Mouse (Mus musculus) intestine, embryonic 14.5 days (tissue): ENCODE data around the gene Vezf1. TPM values are rescaled to one million over a fixed set of nuclear protein-coding genes. Genes with fewer than 3 reads are reported as not detected.

ENCODE experiments used
- ATAC-seq: fragments of 200-750 bp; cut with Nextera tagmentation; replicated peaks from 2 replicates; pipeline ENCODE4 v1.8.0; 2017; ENCODE audit warnings: low read depth, moderate number of reproducible peaks, moderate TSS enrichment, moderate library complexity; ENCODE audit not compliant: low FRiP score, low TSS enrichment
- DNase-seq: peaks from one replicate; pipeline ENCODE4 v3.0.0-alpha.2; 2018; ENCODE audit warnings: low spot score
- H3K27ac ChIP-seq: fragments of 300-500 bp; sonication (generic); 2 replicates; pipeline ENCODE4 v1.5.1; 2014; ENCODE audit warnings: low read depth, mild to moderate bottlenecking, control low read depth
- H3K27me3 ChIP-seq: fragments of 300-500 bp; sonication (generic); replicated peaks from 2 replicates; pipeline ENCODE4 v1.6.1; 2014; ENCODE audit warnings: low read length, control low read depth; ENCODE audit not compliant: control insufficient read depth, insufficient read depth
- H3K36me3 ChIP-seq: fragments of 300-500 bp; sonication (generic); 2 replicates; pipeline ENCODE4 v1.6.1; 2014; ENCODE audit warnings: low read length, control low read depth; ENCODE audit not compliant: control insufficient read depth, insufficient read depth
- H3K4me1 ChIP-seq: fragments of 300-500 bp; sonication (generic); replicated peaks from 2 replicates; pipeline ENCODE4 v1.6.1; 2014; ENCODE audit warnings: low read length, control low read depth, mixed read lengths; ENCODE audit not compliant: control insufficient read depth, insufficient read depth
- H3K4me2 ChIP-seq: fragments of 300-500 bp; sonication (generic); 2 replicates; pipeline ENCODE4 v1.6.1; 2014; ENCODE audit warnings: low read length
- H3K4me3 ChIP-seq: fragments of 300-500 bp; sonication (generic); 2 replicates; pipeline ENCODE4 v1.5.1; 2014; ENCODE audit warnings: low read depth, low read length, control low read depth, mixed read lengths
- H3K9ac ChIP-seq: fragments of 300-500 bp; sonication (generic); 2 replicates; pipeline ENCODE4 v1.6.1; 2014; ENCODE audit warnings: mild to moderate bottlenecking, low read length
- H3K9me3 ChIP-seq: fragments of 300-500 bp; sonication (generic); 2 replicates; pipeline ENCODE4 v1.6.1; 2016; ENCODE audit warnings: low read length, control low read depth; ENCODE audit not compliant: control insufficient read depth
- WGBS: fragments of 180-500 bp; shearing (Covaris S2); extraction: QIAGEN DNeasy Blood & Tissue Kit; methylation state at CpG from one replicate; pipeline ENCODE4 v1.1.7; 2014; 5-methylcytosine and 5-hydroxymethylcytosine counted together
- polyA plus RNA-seq: library from polyadenylated mRNA; unstranded; fragments of >200 nt; fragmentation: Nextera tagmentation; extraction: Ambion mirVana; gene quantifications from 2 replicates; pipeline ENCODE4 v1.2.1, GENCODE M21; 2014

The Vezf1 gene
- polyA plus RNA-seq, 1 experiment from 2014 or later: 40.0 TPM

DNA sequence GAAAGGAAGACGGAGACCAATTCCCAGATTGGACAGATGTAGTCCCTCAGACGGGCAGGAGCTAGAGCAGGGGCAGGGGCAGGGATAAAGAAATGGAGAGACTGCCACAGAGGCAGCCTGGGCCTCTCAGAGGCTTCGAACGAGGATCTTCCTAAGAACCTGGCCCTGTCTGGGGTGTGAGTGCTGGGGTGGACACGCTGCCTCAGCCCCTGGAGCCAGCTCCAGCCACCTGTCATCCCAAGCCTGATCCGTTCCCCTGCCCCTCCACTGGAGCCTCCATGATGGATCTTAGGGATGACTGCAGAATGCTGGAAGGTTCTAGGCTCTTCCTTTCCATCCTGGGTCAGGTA is 50.0 kb downstream of the Vezf1 start:
- DNase-seq (no peak), ATAC-seq (no peak)
- H3K4me2 ChIP-seq: no peak overlapping the region
- peak overlapping the region; percentile 82 for H3K27ac ChIP-seq
- WGBS: 33% methylated on average over 6 of the region's 6 CpGs
- H3K9me3 ChIP-seq: no peaks in the 10 kb centered on the region
- no peaks in the 10 kb centered on the region for H3K36me3 ChIP-seq
- no peaks in the 10 kb centered on the region for H3K27me3 ChIP-seq
- peaks cover 66% of the 10 kb centered on the region for H3K4me1 ChIP-seq
- H3K9ac ChIP-seq: 0 out of 2 replicates have a peak overlapping the region, but pooled peaks have one; percentile 4
- no peak overlapping the region for H3K4me3 ChIP-seq

DNA sequence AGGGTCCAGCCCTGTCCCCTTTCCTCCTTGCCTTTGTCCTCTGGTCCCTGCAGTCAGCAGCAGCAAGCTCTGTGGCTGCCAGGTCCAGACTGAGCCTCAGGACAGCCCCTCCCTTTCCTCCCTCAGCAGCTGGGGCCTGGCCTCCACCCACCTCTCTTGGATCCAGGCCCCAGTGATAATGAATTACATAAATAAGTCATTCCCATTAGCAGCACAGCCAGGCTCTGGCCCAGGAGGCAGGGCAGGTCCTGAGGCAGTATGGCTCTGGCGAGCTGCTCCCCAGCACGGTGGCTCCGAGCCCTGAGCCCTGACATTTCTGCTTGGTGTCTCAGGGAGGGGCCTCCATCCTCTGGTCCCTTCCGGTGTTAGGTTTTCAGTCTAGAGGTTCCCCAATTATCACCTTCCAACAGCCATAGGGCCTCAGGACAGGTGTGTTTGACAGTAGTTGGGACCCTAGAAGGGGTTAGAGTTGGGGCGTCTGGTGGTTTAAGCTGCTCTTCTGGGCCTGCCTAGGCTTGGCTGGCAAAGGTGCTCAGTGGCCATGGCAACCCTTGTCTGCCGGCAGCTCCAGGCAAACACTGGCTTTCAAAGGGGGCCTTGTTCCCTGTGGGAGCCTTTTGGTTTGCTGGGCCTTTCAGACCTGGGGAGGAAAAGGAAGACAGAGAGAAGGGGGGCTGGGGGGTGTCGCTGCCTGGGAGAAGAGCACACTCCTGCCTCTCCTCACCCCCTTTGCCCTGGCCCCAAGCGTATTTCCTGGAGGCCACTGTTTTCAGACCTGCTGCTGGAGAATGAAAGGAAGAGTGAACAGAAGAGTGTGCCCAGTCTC is 51.0 kb downstream of the Vezf1 start:
- H3K27me3 ChIP-seq: no peaks in the 10 kb centered on the region

DNA sequence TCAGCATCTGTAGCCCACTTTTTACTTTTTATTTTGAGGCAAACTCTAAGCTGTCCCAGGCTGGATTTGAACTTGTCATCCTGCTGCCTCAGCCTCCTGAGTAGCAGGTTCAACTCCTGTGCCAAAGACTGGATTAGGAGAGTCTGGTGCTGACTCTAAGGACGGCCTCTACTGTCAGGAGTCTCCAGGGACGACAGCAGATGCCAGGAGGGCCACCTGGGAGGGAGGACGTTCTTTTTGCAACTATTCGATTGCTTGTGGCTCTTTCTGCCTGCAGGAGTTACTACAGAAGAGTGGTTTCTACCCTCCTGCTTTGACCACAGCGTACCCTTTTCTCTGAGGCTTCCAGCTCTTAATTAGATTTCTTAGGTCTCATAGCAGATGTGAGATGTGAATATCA is 54.5 kb downstream of the Vezf1 start:
- DNase-seq (no peak), ATAC-seq (no peak)
- Histone ChIP-seq H3K4me1 (peaks cover 35% of the 10 kb centered on the region), H3K27ac (no peak overlapping the region), H3K9ac (no peak overlapping the region), H3K4me3 (no peak overlapping the region), H3K27me3 (no peaks in the 10 kb centered on the region), H3K4me2 (no peak overlapping the region), H3K36me3 (no peaks in the 10 kb centered on the region), H3K9me3 (no peaks in the 10 kb centered on the region)
- 69% methylated on average over 5 of the region's 5 CpGs for whole genome bisulfite sequencing

More for the DNA sequence above, 51.0 kb downstream of the Vezf1 start:
- ATAC-seq (peak; percentile 74), DNase-seq (peak; percentile 74)
- no peak overlapping the region for H3K4me3 ChIP-seq
- H3K4me1 ChIP-seq: peaks cover 62% of the 10 kb centered on the region
- 18% methylated on average over 8 of the region's 8 CpGs for WGBS
- H3K9me3 ChIP-seq: no peaks in the 10 kb centered on the region
- peak overlapping the region; percentile 4 for H3K9ac ChIP-seq
- peak overlapping the region; percentile 82 for H3K27ac ChIP-seq
- no peaks in the 10 kb centered on the region for H3K36me3 ChIP-seq
- H3K4me2 ChIP-seq: peak overlapping the region; percentile 14

DNA sequence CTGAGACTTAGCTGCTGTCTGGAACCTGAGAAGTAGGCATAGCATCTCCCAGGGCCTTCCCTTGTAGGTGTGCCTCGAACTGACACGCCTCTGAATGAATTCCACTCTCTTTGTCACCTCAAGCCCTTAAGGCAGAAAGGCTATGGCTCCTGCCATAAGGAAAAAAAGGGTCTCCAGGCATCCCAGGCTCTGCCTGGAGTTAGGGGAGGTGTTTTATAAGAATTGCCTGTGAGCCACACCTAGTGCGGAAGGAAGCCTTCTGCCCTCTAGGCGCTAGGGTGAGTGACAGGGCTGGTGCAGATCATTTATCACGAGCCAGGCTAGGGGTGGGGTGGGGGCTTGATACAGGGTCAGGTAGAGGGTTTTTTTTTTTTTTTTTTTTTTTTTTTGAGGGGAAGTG is 54.9 kb downstream of the Vezf1 start:
- no peak overlapping the region for H3K27ac ChIP-seq
- DNase-seq: no peak
- H3K9me3 ChIP-seq: no peaks in the 10 kb centered on the region
- H3K4me2 ChIP-seq: no peak overlapping the region
- H3K36me3 ChIP-seq: no peaks in the 10 kb centered on the region
- no peak for ATAC-seq
- peaks cover 31% of the 10 kb centered on the region for H3K4me1 ChIP-seq
- no peak overlapping the region for H3K9ac ChIP-seq
- no peaks in the 10 kb centered on the region for H3K27me3 ChIP-seq
- no peak overlapping the region for H3K4me3 ChIP-seq
- WGBS: 68% methylated on average over 5 of the region's 5 CpGs

DNA sequence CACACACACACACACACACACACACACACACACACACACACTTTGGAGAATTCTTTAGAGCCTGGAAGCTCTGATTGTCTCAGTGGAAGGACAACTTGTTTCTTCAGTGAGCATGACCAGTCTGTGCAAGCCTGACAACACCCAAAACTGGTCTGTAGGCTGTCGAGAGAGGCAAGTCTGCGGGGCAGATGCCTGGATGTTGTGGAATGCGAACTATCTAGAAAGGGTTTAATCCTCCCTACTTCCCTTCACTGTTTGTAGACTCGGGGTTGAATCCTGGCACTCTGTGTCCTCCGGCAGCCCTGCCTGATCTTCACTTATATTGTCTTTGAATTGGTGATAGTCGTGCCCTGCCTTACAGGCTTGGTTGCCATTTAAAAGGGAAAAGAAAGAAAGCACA is 55.7 kb downstream of the Vezf1 start:
- DNase-seq: no peak
- 19% methylated on average over 6 of the region's 6 CpGs for WGBS
- no peak overlapping the region for H3K27ac ChIP-seq

DNA sequence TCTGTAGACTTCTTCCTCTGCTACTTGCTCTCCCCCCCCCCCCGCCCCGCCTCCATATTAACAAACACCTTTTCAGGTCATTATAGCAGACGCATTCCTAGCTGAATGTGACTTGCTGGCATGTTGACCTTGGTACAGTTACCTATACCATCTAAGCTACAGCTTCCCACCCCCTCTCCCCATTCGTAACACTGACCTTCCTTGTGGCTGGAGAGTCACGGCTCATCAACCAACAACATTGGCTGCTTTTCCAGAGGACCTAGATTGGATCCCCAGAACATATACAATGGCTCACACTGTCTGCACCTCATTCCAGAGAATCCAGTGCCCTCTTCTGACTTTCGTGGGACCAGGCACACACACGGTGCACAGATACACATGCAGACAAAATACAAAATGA is 57.4 kb downstream of the Vezf1 start:
- no peaks in the 10 kb centered on the region for H3K9me3 ChIP-seq
- H3K27me3 ChIP-seq: no peaks in the 10 kb centered on the region
- H3K27ac ChIP-seq: no peak overlapping the region
- H3K4me3 ChIP-seq: no peak overlapping the region
- no peak overlapping the region for H3K9ac ChIP-seq
- no peak overlapping the region for H3K4me2 ChIP-seq
- H3K36me3 ChIP-seq: no peaks in the 10 kb centered on the region
- ATAC-seq (no peak), DNase-seq (no peak)
- H3K4me1 ChIP-seq: peaks cover 8% of the 10 kb centered on the region; the same call in 1 of the 2 replicates
- WGBS: 80% methylated on average over 7 of the region's 7 CpGs

More for the DNA sequence above, 55.7 kb downstream of the Vezf1 start:
- Histone ChIP-seq H3K4me2 (no peak overlapping the region), H3K4me3 (no peak overlapping the region), H3K4me1 (peaks cover 23% of the 10 kb centered on the region), H3K9ac (no peak overlapping the region), H3K27me3 (no peaks in the 10 kb centered on the region), H3K9me3 (no peaks in the 10 kb centered on the region), H3K36me3 (no peaks in the 10 kb centered on the region)
- no peak for ATAC-seq

DNA sequence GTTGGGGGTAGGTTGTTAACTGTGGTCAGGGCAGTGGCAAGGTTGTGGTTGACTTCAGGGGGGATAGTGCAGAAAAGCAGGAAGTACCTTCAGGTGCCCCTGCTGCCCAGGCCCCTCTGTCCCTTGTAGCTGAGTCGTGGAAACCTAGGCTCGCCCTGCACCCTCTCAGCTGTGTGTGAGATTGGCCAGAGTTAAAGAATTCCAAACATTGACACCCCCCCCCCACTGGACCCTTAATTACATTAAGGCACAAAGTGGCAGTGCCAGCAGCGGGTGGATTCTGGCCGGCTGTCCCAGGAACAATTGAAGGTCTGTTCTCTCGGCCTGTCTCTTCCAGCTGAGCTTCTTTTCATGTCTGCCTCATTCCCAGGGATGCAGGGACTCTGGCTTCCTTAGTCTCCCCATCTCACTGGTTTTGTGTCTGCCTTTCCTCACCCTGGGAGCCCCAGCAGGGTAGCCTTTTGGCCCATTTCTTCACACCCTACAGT is 58.3 kb downstream of the Vezf1 start:
- Histone ChIP-seq H3K9me3 (no peaks in the 10 kb centered on the region), H3K4me2 (no peak overlapping the region), H3K4me1 (peaks cover 6% of the 10 kb centered on the region), H3K4me3 (no peak overlapping the region), H3K27ac (no peak overlapping the region), H3K9ac (no peak overlapping the region), H3K36me3 (no peaks in the 10 kb centered on the region), H3K27me3 (no peaks in the 10 kb centered on the region)
- DNase-seq (no peak), ATAC-seq (no peak)
- WGBS: 45% methylated on average over 5 of the region's 5 CpGs

DNA sequence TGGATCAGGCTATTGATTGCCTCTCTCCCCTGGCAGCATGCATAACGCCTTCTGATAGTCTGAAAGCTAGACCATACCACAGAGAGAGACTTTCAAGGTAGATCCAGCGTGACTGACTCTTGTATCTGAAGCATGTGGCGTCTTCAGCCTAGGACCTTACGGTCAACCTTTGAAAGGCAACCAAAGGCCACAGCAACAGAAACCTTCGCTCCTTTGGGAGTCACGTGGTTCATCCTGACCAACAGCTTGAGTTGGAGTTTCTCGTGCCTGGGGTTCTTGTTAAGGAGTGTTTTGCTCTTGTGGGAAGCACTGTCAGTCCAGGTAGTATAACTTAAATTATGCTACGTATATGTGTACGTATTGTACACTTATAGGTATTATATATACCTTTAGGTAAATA is 60.4 kb downstream of the Vezf1 start:
- Histone ChIP-seq H3K27me3 (no peaks in the 10 kb centered on the region), H3K4me2 (no peak overlapping the region), H3K4me3 (no peak overlapping the region), H3K4me1 (peaks cover 14% of the 10 kb centered on the region), H3K9ac (no peak overlapping the region), H3K27ac (no peak overlapping the region), H3K36me3 (no peaks in the 10 kb centered on the region), H3K9me3 (no peaks in the 10 kb centered on the region)
- WGBS: 92% methylated on average over 9 of the region's 9 CpGs
- no peak for ATAC-seq
- no peak for DNase-seq

DNA sequence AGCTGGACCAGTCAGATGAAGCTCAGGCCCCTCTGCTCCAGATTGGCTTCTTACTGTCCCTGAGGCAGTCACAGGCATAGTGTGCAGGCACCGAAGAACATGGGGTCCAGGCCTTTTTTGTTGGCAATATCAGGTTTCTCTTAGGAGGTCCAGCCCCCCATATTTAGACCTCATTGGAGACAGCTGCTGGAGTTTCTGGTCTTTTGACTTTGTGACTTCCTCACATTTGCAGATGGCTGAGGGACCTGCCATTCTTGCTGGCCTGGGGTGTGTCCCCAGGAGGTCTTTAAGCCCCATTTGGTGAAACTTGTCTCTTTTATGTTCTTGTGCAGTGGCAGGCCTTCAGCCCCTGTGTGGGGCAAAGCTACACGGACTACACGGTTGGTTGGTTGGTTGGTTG is 61.2 kb downstream of the Vezf1 start:
- WGBS: 83% methylated on average over 3 of the region's 3 CpGs
- ATAC-seq: no peak
- Histone ChIP-seq H3K4me3 (no peak overlapping the region), H3K27me3 (no peaks in the 10 kb centered on the region), H3K4me2 (no peak overlapping the region), H3K36me3 (no peaks in the 10 kb centered on the region), H3K4me1 (peaks cover 9% of the 10 kb centered on the region; the same call in 1 of the 2 replicates), H3K9ac (no peak overlapping the region), H3K9me3 (no peaks in the 10 kb centered on the region), H3K27ac (no peak overlapping the region)
- no peak for DNase-seq
